Mouse (Mus musculus) thymus, adult 18-20 months (tissue): ENCODE measurements around the gene Ankib1.
"Not testable (repeated sequence)": the region's sequence is repeated elsewhere in the genome, so short reads cannot be mapped to it uniquely, and the experiment has no call there.

Experiments
- DNase-seq, 2 experiments: peaks; one replicate each; pipeline ENCODE4 v3.0.0; 2022; ENCODE audit warnings: mixed read lengths in 2 of 2

The Ankib1 gene

DNA sequence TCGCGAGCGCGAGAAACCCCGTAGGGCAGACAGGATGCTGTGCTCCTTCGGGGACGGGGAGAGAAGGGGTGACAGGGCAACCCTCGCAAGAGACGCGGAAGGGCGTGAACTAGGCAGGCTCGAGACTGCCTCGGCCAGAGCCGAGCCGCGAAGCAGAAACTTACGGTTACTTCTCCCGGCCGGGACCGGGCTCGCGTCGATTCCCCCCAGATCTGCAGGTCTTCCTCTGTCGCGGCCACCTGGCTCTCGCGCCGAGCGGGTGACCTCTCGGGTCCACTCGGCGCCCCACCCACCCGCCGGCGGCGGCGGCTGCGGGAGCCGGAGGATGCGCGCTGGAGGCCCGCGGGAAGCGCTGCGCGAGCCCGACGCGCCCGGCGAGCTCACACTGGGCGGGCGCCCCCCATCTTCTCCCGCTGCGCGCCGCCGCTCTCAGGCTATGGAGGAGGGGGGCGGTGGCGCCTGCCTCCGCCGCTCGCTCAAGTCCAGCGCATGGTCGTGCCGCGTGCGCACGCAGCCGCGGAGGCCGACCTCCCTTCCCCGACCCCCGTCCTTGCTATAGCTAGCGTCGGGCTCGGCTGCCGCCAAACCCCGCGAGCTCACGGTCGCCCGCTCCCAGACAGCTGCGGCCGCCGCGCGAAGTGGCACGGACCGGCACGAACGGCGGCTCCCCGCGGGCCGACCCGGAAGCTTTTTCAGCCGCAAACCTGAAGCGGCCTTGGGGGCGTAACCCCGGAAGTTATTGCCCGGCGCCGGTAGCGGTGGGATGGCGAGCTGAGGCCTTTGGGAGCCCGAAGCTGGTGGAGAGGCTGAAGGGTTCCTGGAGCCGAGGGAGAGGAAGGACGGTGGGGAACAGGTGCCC, at the start of gene Ankib1, which contains the start of gene Krit1:
Gene Ankib1 (minus strand): TSS at position 493 of the 859 bp plus-strand sequence.
Gene Krit1 (plus strand): TSS at position 752 of the 859 bp plus-strand sequence.
- peak; percentile 77 to 81 for DNase-seq

- DNase-seq: no peak
Measured at GRCm38 (mm10) chr5:3845026-3845425, 42.3 kb upstream of the Ankib1 start, which contains the start of gene Lrrd1. Gene Lrrd1, plus strand, starts transcription at chr5:3845173.

GRCm38 (mm10) chr5:3834107-3834506, 31.4 kb upstream of the Ankib1 start:
- no peak for DNase-seq

GRCm38 (mm10) chr5:3808472-3808871, 5.7 kb upstream of the Ankib1 start:
- DNase-seq: no peak

DNA sequence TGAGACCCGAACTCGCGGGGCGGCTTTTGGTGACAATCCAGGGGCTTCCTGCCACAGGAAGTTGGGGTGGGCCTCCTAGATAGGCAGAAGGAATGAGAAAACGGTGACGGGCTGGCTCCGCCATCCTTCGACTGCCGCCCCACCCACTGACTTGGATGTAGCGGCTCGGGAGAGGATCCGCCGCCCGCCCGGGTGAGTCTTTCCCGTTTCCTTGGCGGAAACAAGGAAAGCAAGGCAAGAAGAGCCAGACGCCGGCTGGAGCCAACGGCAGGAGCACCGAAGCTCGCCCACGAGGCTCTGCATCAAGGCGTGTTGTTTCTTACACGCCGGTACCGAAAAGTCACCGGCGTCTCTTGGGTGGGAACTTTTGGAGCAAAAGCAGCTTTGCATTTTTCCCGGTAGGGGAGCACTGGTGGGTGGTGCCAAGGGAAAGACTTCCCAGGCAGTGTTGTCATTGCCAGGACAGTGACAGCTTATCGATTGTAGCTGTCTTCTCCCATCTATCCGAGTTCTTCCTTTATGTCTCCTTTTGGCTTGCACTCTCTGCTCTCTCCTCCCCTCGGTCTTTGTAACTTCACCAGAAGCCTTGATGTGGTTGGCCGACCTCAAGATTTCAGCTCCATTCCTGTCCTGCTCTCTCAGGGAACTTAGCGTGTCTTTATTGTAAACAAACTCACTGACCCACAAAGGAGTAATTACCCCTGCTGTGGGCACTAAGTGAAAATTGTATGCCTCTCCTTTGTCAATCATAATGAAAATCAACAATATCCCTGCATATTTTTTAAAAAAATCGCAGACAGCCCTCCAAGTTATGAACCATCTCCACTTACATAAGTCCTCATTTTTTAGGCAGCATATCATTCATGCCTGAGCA, 804 bp upstream of the Ankib1 start:
- DNase-seq: no peak

GRCm38 (mm10) chr5:3801672-3802432, 873 bp downstream of the Ankib1 start:
- DNase-seq: no peak

DNA sequence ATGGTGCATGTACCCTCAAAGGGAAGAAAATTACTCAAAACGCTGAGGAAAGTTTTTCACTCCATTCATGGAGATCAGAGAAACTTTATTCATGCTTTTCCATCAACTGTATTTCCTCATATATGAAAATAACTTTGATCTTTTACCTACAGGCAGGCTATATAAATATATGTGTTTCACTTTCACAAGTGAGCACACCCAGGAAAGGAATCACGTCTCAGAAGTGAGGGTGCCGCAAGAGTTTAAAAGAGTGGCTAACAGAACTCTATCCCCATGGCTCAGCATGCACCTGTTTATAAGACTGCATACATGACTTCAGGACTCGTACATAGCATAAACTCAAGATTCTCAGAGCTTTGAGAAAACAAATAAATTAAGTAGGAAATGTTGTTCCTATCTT, 1.8 kb downstream of the Ankib1 start:
- DNase-seq: no peak

DNA sequence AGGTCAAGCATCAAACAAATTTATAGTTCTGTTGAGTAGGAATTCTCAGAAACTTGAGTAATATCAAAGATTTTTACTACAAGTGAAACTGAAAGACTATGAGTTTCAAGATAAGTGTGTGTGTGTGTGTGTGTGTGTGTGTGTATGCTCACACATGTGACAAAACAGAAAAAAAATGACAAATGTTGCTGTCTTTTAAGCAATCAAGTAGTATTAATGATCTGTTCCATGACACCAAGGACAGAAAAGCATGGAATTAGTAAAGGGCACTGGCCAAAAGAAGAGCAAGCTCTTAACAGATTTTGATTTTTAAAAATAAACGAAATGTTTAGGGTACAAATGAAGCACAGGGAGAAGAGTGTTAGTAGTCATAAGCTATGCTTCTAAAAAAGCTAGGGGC, 2.7 kb downstream of the Ankib1 start:
- no peak for DNase-seq

GRCm38 (mm10) chr5:3798656-3799055, 4.1 kb downstream of the Ankib1 start:
- not testable (repeated sequence) for DNase-seq

DNA sequence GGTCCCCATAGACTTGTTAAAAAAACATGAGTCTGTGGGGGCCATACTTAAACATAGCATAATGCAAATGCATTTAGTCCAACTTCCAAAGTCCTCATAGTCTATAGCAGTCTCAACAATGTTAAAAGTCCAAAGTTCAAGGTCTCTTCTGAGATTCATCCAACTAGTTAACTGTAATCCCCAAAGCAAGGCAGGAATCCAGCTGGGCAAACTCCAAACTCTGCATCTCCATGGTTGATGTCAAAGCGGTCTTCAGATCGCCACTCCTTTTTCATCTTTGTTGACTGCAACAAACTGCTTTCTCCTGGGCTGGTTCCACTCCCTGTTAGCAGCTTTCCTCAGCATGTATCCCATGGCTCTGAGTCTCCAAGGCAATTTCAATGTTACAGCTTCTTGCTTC, 5.6 kb downstream of the Ankib1 start:
- not testable (repeated sequence) for DNase-seq

DNA sequence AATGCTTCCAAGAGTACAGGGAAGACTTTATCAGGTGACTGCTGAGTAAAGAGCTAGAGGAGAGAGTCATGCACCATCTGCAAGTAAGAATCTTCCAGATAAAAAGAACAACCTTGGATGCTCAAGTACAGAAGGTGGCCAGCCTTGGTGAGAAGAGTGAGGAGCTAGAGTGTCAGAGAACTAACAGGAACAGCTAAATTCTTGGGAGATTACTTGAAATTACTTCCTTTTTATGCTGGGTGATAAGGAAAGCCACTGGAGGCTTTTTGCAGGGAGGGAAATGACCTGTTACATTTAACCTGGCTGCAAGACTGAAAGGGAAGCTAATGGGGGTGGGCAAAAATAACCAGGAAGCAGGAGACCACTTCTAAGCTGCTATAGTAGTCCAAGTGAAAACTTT, 11.7 kb downstream of the Ankib1 start:
- no peak for DNase-seq

DNA sequence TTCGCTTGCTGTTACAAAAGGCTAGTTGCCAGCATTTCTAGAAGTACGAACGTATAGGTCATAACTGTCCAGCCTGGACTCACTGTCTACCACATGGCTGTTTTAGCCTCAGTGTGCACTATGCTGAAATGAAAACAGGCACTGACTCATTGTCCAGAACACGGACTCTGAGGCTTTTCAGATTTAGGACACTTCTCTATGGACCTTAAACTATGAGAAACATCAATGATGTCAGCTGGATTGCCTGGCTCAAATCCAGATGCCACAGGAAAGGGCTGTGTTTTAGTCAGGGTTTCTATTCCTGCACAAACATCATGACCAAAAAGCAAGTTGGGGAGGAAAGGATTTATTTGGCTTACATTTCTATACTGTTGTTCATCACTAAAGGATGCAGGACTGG, 15.2 kb downstream of the Ankib1 start:
- DNase-seq: no peak

DNA sequence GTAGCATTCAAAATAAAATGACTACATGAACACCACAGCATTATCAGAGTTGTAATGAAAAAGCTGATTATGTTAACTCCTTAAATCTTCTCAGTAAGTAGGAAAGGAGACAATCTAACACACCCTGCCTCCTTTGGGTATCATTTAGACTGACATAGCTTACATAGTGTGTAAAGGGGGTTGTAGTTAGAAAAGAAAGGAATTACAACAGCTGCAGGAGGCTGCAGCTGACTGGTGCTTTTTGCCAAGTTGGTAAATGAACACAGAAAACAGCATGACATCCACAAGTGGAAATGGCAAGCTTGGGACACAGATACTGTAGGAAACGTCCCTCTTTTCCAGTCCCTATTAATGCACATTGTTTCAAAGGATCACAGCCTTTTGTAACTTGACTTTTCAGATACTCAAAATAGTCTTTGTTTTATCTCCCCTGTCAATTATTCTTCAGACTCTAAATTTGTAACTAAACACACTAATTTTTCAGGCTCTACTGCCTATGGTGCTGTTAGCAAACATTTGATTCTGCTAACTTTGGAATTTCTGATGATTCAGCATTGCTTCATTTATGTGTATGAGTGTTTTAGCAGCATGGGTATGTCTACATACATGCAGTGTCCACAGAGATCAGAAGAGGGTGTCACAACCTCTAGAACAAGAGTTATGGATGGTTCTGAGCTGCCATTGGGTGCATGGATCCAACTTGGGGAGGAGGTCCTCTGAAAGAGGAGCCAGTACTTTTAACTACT, 17.8 kb downstream of the Ankib1 start:
- no peak for DNase-seq

GRCm38 (mm10) chr5:3783947-3784681, 18.6 kb downstream of the Ankib1 start:
- DNase-seq: no peak

DNA sequence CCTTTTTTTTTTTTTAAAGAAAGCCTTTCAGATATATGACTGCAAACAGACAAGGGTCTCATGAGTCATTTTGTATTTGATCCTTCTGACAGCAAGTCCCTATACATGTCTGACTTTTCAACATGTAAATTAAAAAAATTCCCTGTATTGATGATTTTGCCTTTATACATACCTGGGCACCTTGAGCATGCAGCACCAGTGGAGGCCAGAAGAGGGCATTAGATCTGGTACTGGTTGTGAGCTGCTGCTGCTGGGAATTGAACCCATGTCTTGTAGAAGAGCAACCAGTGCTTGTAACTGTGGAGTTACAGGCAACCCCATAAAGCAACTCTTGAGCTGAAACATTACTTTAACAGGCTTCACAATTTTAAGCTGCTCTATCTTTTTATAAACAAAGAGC, 20.1 kb downstream of the Ankib1 start:
- DNase-seq: peak in 1 of 2 experiments; percentile 10

GRCm38 (mm10) chr5:3772017-3772416, 30.7 kb downstream of the Ankib1 start:
- DNase-seq: no peak

DNA sequence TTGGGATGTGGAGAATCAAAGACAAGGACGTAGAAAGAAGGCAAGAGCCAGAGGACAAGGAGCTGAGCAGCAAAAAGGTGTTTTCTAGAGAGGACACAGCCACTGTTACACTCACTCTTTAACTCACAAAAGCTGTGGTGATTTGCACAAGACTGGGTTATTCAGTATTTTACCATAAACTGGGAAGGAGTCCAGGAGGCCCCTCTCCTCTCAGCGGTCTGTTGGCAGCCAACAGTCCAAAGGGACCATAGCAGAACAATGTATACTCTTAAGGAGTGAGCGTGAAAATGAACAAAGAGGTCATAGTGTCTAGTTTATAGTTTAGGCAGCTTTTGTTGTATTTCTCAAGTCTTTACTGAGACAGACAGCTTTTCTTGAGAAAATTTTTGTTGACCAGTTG, 31.2 kb downstream of the Ankib1 start:
- no peak for DNase-seq

DNA sequence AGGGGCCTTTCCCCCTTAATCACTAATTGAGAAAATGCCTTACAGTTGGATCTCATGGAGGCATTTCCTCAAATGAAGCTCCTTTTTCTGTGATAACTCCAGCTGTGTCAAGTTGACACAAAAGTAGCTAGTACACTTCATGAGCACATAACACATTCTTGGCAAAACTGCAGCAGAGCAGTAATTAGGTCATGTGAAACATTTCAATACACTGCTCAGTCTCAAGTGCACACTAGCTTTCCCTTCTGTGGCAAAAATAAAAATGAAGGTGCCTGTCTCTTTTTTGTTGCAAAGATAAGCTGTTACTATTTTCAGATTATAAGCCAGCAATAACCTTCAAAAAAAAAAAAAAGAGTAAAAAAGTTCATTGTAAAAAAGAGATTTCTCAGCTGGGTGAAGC, 52.2 kb downstream of the Ankib1 start:
- not testable (repeated sequence) for DNase-seq

DNA sequence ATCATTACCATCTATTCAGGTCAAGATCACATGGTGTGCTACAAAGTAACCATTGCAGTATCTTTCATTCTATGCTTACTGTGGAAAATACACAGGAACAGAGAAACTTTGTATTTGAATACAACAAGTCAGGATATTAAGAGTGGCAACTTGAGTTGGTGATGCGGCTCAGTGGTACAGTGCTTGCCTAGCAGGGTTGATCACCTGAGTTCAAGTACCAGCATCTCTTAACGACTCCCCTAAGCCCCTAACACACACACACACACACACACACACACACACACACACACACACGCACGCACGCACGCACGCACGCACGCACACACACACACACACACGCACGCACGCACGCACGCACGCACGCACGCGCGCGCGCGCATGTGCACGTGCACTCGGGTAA, 69.9 kb downstream of the Ankib1 start:
- not testable (repeated sequence) for DNase-seq

GRCm38 (mm10) chr5:3728820-3729219, 73.9 kb downstream of the Ankib1 start:
- DNase-seq: no peak

DNA sequence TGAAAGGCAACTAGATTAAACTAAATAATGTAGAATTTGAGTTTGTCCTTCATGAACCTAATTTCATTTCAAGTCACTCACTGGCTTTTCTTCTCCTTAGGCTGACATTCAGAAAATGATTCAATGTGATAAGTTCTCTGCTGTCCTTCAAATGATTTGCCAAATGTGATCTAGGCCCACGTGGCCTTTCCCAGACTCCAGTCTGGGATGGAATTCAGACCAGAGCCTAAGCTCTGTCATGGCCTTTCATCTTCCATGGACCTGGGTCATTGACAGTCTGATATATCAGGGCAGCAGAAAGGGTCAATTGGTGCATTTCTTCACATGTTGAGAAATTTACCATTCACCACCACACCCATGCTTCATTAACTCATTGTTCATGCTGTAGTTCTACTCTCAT, 77.2 kb downstream of the Ankib1 start:
- no peak for DNase-seq
